Mouse (Mus musculus): ENCODE data around the gene Wwp2. TPM values are rescaled to one million over a fixed set of nuclear protein-coding genes. Genes with fewer than 3 reads are reported as not detected.

Wwp2 gene
- total and polyA plus RNA-seq, 3 experiments: 18.7 to 31.5 (median 20.5) TPM

DNA sequence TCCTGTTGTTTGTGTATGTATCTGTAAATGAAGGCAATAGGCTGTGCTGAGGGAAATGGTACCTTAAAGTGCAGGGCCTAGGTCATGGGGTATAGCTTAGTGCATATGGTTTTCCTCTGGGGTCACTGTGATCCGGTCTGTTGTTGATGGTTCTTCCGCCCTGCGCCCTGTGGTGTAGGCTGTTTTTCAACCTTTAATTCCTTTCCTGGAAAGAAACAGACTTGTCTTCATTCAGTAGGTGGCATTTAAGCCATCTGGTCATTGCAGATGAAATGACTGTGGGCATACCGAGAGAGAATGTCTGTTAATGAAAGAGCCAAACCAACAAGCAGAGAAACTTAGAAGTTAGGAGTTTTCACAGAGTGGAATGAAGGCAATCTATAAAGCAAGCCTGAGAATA is 69.1 kb downstream of the Wwp2 start:
- H3K4me3 ChIP-seq: no peak overlapping the region
- peaks cover 3% of the 10 kb centered on the region for H3K4me1 ChIP-seq (ENCODE audit: control insufficient read depth, insufficient read depth, low read length)
- H3K79me2 ChIP-seq (replicated peaks; ENCODE audit: control insufficient read depth, insufficient read depth, low read length): no peaks in the 10 kb centered on the region
- no peaks in the 10 kb centered on the region for H3K36me3 ChIP-seq (ENCODE audit: control insufficient read depth, insufficient read depth, low read length)
- no peak for TF ChIP-seq CTCF (IDR thresholded peaks at IDR 0.05)
- TF ChIP-seq EP300 (IDR thresholded peaks at IDR 0.05; ENCODE audit: insufficient read depth, low read depth, low read length): no peak
- TF ChIP-seq POLR2A (IDR thresholded peaks at IDR 0.05; ENCODE audit: insufficient read depth, low read depth, low read length): no peak
- intact Hi-C loops (cut with DNase I): no loop called here
- no peaks in the 10 kb centered on the region for H3K27me3 ChIP-seq (ENCODE audit: control insufficient read depth, insufficient read depth, low read length)
- 79% methylated on average over 4 of the region's 4 CpGs for WGBS
- no peak overlapping the region for H3K27ac ChIP-seq
- no peak overlapping the region for H3K9ac ChIP-seq (ENCODE audit: low read depth, low read length)
- no peak for DNase-seq

DNA sequence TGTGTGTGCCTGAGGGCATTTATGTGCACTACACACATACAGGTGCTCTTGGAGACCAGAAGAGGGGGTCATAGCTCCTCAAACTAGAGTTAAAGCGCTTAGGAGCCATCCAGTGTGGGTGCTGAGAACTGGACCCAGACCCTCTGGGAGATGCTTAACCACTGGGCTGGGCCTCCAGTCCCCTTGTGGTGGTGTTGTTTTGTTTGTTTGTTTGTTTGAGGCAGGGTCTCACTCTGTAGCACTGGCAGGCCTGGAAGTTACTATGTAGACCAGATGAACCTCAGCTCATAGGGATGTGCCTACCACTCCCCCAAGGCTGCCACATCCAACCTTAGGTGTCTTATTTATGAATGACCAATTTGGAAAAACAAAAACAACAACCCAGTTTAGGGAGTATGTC is 70.9 kb downstream of the Wwp2 start:
- H3K27ac ChIP-seq: no peak overlapping the region
- H3K36me3 ChIP-seq (ENCODE audit: control insufficient read depth, insufficient read depth, low read length): no peaks in the 10 kb centered on the region
- intact Hi-C loops (cut with DNase I): no loop called here
- WGBS: 100% methylated on average over 1 of the region's 1 CpGs
- TF ChIP-seq POLR2A (IDR thresholded peaks at IDR 0.05; ENCODE audit: insufficient read depth, low read depth, low read length): no peak
- no peak for TF ChIP-seq CTCF (IDR thresholded peaks at IDR 0.05)
- no peak for TF ChIP-seq EP300 (IDR thresholded peaks at IDR 0.05; ENCODE audit: insufficient read depth, low read depth, low read length)
- H3K9ac ChIP-seq (ENCODE audit: low read depth, low read length): no peak overlapping the region
- DNase-seq: no peak
- H3K79me2 ChIP-seq (replicated peaks; ENCODE audit: control insufficient read depth, insufficient read depth, low read length): no peaks in the 10 kb centered on the region
- H3K27me3 ChIP-seq (ENCODE audit: control insufficient read depth, insufficient read depth, low read length): no peaks in the 10 kb centered on the region
- no peak overlapping the region for H3K4me3 ChIP-seq
- H3K4me1 ChIP-seq (ENCODE audit: control insufficient read depth, insufficient read depth, low read length): peaks cover 3% of the 10 kb centered on the region

DNA sequence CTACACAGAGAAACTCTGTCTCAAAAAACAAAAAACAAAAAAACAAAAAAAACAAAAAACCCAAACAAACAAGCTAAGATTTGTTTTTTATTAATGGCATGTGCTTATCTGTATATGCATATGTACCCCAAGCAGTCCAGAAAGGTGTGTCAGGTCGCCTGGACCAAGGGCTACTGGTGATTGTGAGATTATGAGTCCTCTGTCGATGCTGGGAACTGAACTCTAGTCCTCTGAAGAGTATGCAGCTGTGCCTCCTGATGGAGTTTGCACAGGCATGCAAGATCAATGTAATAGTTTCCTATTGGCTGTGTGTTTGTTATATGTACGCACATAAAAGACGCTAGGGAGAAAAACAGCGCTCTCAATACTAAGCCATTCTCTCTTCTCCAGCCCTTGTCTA is 74.0 kb downstream of the Wwp2 start:
- H3K27ac ChIP-seq: no peak overlapping the region
- no peak overlapping the region for H3K9ac ChIP-seq (ENCODE audit: low read depth, low read length)
- H3K4me1 ChIP-seq (ENCODE audit: control insufficient read depth, insufficient read depth, low read length): no peaks in the 10 kb centered on the region; the same call in 1 of the 2 replicates
- H3K79me2 ChIP-seq (replicated peaks; ENCODE audit: control insufficient read depth, insufficient read depth, low read length): no peaks in the 10 kb centered on the region
- DNase-seq: no peak
- TF ChIP-seq POLR2A (IDR thresholded peaks at IDR 0.05; ENCODE audit: insufficient read depth, low read depth, low read length): no peak
- TF ChIP-seq CTCF (IDR thresholded peaks at IDR 0.05): no peak
- no peak for TF ChIP-seq EP300 (IDR thresholded peaks at IDR 0.05; ENCODE audit: insufficient read depth, low read depth, low read length)
- intact Hi-C loops (cut with DNase I): no loop called here
- H3K4me3 ChIP-seq: no peak overlapping the region
- WGBS: 93% methylated on average over 5 of the region's 5 CpGs
- H3K27me3 ChIP-seq (ENCODE audit: control insufficient read depth, insufficient read depth, low read length): no peaks in the 10 kb centered on the region
- no peaks in the 10 kb centered on the region for H3K36me3 ChIP-seq (ENCODE audit: control insufficient read depth, insufficient read depth, low read length)

DNA sequence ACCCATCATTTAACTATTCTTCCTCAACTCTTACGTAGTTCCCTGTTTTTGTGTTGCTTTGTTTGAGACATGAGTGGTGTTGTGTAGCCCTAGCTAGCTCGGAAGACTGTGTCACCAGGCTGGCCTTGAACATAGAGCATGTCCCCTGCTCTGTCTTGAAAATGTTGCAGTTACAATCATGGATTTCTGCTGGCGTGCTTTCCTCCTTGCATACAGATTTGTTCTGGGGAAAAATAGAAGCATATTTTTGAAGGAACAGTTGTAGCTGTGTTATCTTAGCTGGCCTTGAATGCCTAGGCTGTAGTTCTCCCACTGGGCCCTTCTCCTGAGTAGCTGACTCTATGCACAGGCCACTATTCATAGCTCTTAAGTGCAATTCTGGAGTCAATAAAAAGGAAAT is 74.6 kb downstream of the Wwp2 start:
- H3K79me2 ChIP-seq (replicated peaks; ENCODE audit: control insufficient read depth, insufficient read depth, low read length): no peaks in the 10 kb centered on the region
- intact Hi-C loops (cut with DNase I): no loop called here

DNA sequence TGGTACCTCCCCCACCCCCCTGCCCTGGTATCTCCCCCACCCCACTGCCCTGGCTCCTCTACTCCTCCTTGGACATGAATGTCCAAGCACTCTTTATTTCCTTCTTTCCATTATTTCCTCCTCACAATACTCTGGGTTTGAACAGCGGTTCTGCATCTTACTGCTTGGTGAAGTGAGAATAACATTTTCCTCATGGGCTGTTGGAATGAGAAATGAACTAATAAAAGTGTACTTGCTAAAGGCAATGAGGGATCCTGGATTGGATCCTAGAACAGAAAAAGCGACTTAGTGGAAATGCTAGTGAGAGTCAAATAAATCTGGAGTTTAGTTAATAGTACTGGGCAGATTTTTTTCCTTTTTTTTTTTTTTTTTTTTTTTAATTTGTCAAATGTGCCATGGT is 77.1 kb downstream of the Wwp2 start:
- Histone ChIP-seq H3K4me1 (ENCODE audit: control insufficient read depth, insufficient read depth, low read length) (no peaks in the 10 kb centered on the region; the same call in 1 of the 2 replicates), H3K36me3 (ENCODE audit: control insufficient read depth, insufficient read depth, low read length) (no peaks in the 10 kb centered on the region), H3K9ac (ENCODE audit: low read depth, low read length) (no peak overlapping the region), H3K27me3 (ENCODE audit: control insufficient read depth, insufficient read depth, low read length) (no peaks in the 10 kb centered on the region), H3K79me2 (replicated peaks; ENCODE audit: control insufficient read depth, insufficient read depth, low read length) (no peaks in the 10 kb centered on the region), H3K4me3 (no peak overlapping the region), H3K27ac (no peak overlapping the region)
- 82% methylated on average over 2 of the region's 2 CpGs for WGBS
- intact Hi-C loops (cut with DNase I): no loop called here
- no peak for DNase-seq
- TF ChIP-seq POLR2A (IDR thresholded peaks at IDR 0.05; ENCODE audit: insufficient read depth, low read depth, low read length): no peak
- no peak for TF ChIP-seq EP300 (IDR thresholded peaks at IDR 0.05; ENCODE audit: insufficient read depth, low read depth, low read length)
- no peak for TF ChIP-seq CTCF (IDR thresholded peaks at IDR 0.05)

More for the DNA sequence above, 74.6 kb downstream of the Wwp2 start:
- Histone ChIP-seq H3K27ac (peak overlapping the region; percentile 2; the same call in 1 of the 2 replicates), H3K27me3 (ENCODE audit: control insufficient read depth, insufficient read depth, low read length) (no peaks in the 10 kb centered on the region), H3K4me1 (ENCODE audit: control insufficient read depth, insufficient read depth, low read length) (no peaks in the 10 kb centered on the region; the same call in 1 of the 2 replicates), H3K36me3 (ENCODE audit: control insufficient read depth, insufficient read depth, low read length) (no peaks in the 10 kb centered on the region), H3K4me3 (no peak overlapping the region), H3K9ac (ENCODE audit: low read depth, low read length) (no peak overlapping the region)
- DNase-seq: no peak
- TF ChIP-seq POLR2A (IDR thresholded peaks at IDR 0.05; ENCODE audit: insufficient read depth, low read depth, low read length): no peak
- TF ChIP-seq CTCF (IDR thresholded peaks at IDR 0.05): no peak
- TF ChIP-seq EP300 (IDR thresholded peaks at IDR 0.05; ENCODE audit: insufficient read depth, low read depth, low read length): no peak
- 80% methylated on average over 3 of the region's 3 CpGs for WGBS

DNA sequence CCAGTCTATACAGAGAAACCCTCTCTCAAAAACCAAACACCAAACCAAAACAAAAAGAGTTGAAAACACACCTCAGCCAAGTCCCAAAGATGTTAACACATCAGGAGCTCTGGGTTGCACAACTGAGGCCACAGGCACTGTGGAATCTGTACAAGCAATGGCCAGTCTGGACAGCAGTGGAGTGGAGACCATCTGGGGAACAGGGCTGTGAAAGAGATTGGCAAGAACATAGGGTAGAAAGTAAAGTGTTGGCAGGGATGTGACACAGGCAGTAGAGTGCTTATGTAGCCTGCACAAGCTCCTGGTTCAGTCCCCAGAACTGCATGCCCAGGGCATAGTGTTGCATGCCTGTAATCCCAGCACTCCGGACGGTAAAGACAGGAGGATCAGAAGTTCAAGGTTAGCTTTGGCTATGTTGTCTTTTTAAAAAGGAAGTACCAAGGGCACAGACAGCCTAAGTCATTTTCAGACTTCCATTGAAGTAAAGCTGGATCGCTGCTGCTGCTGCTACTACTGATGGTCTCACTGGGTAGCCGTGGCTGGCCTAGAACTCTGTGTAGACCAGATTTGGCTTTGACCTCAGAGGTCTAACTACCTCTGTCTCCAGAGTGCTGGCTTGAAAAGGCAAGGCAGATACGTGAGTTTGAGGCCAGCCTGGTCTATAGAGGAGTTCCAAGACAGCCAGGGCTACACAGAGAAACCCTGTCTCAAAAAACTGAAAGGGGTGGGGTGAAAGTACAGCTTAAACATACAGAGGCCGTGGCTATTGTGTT is 79.0 kb downstream of the Wwp2 start:
- intact Hi-C loops (cut with DNase I): no loop called here
- TF ChIP-seq POLR2A (IDR thresholded peaks at IDR 0.05; ENCODE audit: insufficient read depth, low read depth, low read length) (no peak), CTCF (IDR thresholded peaks at IDR 0.05) (no peak), EP300 (IDR thresholded peaks at IDR 0.05; ENCODE audit: insufficient read depth, low read depth, low read length) (no peak)
- Histone ChIP-seq H3K36me3 (ENCODE audit: control insufficient read depth, insufficient read depth, low read length) (no peaks in the 10 kb centered on the region), H3K4me3 (no peak overlapping the region), H3K27ac (no peak overlapping the region), H3K4me1 (ENCODE audit: control insufficient read depth, insufficient read depth, low read length) (peaks cover 6% of the 10 kb centered on the region), H3K79me2 (replicated peaks; ENCODE audit: control insufficient read depth, insufficient read depth, low read length) (no peaks in the 10 kb centered on the region), H3K9ac (ENCODE audit: low read depth, low read length) (no peak overlapping the region), H3K27me3 (ENCODE audit: control insufficient read depth, insufficient read depth, low read length) (no peaks in the 10 kb centered on the region)
- WGBS: 87% methylated on average over 6 of the region's 6 CpGs
- DNase-seq: no peak
